Mouse (Mus musculus) thymus, postnatal 25 days (tissue): ENCODE results near the gene Pcdh9.

ENCODE experiments used
- DNase-seq: peaks from one replicate; pipeline ENCODE4 v3.0.0; 2022

Gene Pcdh9

DNA sequence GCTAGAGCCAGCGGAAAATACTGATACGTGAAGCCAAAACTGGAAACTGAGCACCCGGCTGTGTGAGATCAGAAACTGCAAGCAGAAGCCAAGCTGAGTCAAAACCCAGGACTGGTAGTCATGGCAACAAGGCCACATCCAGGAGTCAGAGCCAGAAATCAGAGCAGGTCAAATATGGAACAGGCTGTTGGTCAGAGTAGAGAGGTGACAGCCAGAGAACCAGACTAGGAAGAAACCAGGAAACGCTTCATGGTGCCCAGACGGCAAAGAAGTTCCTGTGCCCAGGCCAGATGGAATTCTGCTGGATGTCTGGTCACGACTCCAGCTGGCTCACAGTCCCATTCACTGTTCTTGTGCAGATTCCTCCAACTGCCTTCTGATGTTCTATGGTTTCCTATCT, 539.6 kb downstream of the Pcdh9 start:
- DNase-seq, result no peak

DNA sequence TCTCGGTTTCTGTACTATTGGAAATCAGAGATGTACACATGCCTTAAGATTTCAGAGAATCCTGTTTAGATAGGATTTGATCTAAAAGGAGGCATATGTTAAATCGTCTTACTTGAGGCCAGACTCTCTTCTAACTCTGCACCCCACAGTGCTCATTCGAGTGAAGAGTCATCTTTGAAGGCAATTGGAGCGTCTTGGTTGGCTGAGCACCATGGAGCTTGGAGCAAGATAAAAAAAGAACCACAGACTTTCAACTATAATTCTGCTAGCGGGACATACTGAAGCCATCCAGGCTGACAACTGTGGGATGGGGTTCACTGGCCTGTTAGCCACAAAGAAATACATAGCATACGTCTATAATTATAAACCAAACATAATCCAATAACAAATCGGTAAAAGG, 541.3 kb downstream of the Pcdh9 start:
- no peak for DNase-seq

DNA sequence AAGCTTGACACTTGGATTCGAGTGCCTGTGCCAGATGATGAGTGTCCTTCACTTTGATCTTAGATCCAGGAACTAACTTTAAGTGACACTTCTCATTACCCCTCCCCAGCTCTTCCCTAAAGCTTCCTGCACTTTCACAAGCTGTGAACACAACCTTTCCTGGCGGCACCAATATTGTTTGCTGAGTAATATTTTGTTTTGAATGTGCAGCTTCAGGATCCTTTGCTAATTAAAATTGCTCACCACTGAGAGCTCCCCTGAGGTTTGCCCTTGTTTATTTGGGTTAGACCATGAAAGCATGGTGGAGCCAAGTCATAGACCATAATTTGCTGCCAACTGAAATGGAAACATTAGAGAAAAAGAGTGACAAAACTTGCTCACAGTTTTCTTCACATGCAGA, 543.4 kb downstream of the Pcdh9 start:
- DNase-seq, result no peak

DNA sequence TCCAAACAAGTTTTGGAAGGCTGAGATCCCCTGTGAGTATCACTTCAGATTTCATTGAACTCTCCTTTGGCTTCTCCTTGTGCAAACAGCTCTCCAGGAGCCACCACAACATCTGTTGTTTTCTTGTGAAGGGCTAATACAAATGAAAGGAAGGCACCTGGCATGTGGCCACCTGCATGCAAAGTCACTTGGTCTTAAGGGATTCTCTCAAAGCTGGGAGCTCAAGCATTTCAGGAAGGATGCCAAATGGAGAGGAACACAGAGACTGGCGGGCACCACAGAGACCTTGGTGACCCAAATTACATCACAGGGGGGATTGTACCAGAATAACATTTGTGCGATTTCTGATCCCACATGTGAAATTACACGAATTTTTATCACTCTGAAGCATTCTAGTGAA, 547.7 kb downstream of the Pcdh9 start:
- DNase-seq, result no peak

DNA sequence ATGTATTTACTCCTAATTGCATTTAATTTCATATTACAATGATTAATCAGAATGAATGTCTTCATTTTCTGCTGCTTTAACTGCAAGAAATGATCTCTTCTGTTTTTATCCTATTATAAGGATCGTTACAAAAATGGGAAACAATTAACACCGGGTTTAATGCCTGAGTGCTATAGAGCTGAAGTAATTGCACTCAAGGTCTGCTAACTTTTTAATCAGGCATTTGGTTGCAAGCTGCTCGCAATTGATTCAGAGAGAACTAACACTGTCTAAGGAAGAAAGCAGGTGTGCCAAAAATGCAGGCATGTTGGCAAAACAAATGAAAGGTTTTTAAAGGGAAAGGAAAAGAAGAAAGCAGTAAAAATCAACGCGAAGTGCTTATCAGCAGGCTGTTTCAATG, 549.1 kb downstream of the Pcdh9 start:
- no peak for DNase-seq

DNA sequence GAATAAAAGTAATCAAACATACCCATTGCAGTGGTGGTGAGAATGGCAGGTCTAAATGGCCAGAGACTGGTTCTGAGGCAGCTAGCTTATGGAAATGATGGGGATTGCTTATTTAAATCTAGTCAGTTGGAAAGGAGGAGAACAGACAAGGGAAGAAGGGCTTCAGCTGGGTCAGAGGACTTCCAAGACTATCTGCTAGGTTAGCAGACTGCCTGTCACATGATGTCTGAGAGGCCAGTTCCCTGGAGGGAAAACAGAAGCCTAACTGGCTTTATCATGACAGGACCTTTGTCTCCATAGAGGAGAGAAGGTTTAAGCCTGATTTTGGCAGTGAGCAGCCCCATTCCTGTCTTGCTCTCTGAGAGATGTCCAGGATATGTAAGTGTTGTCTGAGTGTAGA, 561.2 kb downstream of the Pcdh9 start:
- no peak for DNase-seq

DNA sequence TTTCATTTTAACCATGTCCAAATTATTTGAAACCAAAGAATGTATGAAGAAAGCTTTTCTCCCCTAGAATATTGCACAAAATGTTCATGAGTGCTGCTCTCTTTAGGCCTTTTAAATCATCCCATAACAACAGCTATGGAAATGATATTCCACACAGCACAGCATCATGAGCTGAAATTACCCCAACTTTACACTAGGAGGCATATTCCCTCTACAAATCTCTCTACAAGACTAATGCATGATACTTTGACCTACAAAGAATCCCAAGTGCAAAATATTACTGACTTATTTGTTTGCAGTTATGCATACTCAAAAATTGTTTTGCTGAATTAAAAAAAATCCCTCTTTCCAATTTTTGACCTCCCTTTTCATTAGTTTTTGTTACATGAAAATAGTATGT, 573.1 kb downstream of the Pcdh9 start:
- no peak for DNase-seq

DNA sequence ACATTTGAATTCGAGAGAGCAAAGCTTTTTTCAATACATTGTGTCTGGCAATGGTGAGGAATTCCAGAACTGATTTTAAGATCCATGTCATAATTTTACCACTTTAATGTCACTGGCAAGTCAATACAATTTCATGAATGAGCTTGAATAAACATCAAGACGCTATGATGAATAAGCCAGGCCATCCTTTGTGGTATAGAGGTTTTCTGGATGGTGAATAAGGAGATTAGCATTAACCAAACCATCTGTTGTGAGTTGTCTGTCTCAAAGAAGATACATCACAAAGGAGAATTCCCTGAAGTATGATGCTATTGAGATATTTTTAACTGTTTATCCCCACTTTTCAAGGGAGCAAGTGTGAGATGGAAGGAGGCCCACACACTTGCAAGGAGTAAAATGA, 602.1 kb downstream of the Pcdh9 start:
- DNase-seq, result no peak

DNA sequence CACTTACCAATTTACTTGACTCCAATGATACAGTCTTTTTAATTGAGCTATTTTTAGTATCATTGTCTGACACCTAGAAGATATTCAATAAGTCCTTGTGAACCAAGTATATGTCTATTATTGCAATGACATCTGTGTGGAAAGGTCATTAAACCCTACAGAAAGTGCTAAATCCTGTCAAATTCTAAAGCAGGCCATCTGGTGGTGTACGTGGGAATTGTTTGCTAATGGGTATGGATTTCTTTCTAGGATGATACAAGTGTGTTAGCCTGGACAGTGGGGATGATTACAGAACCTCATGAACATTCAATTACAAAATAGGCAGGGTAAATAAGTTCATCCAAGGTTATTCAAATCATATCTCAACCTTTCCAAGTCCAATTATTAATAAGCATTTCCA, 602.8 kb downstream of the Pcdh9 start:
- no peak for DNase-seq

DNA sequence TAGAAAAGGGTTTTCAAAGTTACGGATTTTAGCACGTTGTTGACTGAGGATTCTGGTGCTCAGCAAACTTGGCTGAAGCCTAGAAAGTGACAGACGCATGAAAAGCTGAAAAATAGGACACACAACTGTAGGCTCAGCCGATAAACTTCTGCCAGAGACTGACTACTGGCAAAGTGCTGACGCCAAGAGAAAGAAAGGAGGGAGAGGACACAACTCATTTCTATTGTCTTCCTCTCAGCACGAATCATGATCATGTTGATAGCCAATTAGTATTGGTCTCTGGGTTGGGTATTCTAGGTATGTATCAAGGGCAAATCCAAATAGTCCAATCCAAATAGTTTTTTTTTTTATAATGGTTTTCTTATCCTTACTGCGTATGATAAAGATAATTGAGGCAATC, 605.3 kb downstream of the Pcdh9 start:
- no peak for DNase-seq

DNA sequence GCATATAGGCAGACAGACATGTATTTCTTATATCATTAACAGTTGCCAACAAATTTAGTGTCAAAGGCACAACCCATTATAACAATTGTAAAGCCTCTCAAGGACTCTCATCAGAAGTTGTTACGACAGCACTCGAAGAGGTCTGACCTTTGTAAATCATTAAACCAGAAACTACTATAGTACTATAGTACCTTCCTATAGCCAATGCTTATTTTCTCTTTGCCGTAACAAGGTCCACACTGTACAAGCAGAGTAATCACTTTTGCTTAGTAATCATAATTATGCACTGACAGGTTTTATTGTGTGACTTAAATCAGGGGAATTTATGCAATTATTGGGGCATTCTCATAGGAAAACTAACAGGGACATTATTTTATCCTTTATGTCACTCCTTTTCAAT, 606.5 kb downstream of the Pcdh9 start:
- DNase-seq, result no peak

DNA sequence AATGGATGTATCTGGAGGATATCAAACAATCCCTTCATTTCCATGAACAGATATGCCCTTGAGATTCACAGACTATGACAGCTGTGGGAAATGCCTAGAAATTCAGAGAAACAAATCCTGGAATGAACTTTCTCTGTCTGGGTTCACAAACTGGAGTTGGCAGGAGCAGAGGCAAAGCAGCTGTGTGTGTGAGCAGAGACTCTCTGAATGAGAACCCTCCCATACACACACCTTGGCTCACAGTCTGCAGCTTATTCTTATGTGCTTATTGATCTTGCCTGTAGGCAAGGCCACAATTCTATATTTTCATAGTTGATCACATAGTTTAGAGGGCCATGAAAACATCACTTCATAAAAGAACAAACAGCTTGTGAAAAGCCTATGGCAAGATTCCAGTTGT, 614.8 kb downstream of the Pcdh9 start:
- DNase-seq, result no peak

DNA sequence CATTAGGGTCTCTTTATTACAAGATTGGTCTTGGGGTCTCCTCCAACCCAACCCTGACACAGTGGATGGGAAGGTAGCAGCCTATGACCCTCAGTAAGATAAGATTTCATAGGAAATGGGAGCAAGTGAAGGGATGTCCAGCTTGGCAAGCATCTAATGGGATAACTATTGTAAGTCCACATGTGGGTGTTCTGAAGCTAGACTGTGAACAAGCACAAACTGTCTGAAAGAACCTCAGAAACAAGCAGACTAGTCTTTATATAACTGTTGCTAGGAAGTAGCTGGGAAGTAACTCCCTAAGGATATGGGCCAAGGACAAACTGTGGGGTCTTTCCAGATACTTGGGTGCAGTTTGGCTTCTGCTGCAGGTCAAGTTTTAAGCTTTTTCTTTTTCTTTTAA, 615.7 kb downstream of the Pcdh9 start:
- DNase-seq, result no peak

DNA sequence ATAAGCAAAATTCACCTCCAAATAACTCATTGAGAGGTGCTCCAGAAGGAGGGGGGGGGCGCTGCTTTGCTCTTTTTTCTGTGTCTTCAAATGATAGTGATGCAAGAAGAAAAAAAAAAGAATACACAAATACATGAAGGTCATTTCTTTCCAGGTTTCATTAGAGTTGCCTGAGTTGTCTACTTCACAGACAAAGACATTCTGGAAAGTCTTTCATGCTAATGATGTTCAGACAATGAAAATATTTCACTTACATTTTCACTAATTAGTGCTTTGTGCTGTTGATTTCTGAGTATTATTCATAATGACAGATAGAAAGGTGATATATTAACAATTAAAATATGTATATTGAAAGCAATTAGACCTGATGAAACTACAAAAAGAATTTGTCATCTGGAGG, 637.1 kb downstream of the Pcdh9 start:
- no peak for DNase-seq

DNA sequence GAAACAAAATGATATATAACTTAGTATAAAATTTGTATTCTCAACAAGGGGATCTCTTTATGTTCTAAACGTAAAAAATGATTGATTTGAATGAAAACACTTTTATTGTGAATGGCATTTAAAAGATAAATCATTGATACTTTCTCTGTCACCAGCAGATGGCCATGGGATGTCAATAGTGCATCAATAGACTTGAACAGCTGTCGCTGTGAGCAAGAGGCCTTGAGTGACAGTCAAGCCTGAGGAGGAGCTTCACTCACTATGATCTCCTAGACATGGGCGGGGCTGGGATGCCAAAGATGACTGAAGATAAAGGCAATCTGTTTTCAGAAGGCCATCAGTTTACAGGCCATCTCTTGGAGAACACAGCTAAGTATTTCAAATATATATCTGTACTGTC, 650.2 kb downstream of the Pcdh9 start:
- no peak for DNase-seq

DNA sequence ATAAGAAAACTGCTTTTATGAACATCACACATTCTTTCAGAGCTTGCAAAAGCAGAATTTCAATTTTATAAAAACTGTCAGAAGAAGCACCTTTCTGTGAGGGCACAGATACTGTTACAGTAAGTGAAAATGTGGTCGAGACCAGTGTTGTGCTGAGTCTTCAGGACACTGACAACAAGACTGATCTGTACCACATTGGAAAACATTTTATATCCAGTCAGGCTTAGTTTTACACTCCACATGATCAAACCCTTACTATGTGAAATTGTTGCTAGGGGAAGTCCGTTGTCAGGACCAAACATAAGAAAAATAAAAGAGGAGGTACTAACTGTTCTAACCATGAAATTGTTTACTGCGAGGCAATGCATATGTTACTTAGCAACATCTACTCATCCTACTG, 656.1 kb downstream of the Pcdh9 start:
- no peak for DNase-seq

DNA sequence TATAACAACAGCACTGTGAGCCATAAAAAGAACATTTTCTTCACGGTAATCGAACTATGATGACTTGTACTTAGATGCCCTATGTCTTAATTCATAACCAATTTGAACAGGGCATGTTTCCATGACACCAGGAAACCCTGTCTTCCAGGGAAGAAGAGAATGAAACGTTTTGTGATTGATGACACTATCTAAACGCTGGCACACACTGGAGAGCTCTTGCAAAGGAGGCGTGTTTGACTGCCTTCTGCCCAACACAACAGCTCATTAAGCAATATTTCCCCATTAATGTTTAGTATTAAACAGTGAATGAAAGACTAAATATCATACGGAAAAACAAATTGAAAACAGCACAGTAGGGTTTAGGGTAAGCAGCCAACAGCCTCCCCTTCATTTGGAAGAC, 656.9 kb downstream of the Pcdh9 start:
- DNase-seq, result no peak

DNA sequence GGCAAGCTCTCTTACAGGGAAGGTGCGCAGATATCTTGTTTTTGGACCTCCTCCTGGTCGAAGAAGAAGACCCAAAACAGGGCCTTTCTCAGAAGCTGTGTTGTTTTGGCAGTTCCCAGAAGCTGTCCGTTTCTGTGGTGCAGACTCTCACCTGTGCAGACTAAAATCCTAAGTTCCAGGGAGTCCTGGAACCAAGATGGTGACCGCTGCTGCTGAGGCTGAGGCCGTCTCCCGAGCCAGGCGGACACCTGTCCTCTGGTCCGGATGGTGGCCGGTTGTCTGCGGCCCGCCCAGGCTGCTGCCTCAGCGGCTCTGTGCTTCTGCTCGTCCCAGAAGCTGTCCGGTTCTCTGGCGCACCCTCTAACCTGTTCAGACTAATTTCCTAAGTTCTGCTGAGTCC, 675.6 kb downstream of the Pcdh9 start:
- DNase-seq, result peak; percentile 66

DNA sequence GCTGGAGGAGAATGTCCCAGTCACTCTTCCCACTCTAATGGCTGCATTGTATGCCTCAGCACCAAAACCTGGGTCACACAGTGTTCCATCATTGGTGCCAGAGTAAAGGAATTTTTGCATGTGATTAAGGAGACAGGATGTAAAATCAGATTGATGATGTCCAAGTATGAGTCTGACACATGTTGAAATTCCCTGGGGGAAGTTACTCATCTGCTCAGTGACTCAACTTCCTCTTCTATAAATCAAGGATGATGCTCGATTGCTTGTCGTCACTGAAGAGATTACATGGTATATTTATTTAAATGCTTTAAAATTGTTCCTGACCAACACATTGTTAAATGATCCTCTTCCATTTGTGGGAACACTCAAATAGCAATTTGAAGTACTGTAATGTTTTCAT, 690.7 kb downstream of the Pcdh9 start:
- no peak for DNase-seq

DNA sequence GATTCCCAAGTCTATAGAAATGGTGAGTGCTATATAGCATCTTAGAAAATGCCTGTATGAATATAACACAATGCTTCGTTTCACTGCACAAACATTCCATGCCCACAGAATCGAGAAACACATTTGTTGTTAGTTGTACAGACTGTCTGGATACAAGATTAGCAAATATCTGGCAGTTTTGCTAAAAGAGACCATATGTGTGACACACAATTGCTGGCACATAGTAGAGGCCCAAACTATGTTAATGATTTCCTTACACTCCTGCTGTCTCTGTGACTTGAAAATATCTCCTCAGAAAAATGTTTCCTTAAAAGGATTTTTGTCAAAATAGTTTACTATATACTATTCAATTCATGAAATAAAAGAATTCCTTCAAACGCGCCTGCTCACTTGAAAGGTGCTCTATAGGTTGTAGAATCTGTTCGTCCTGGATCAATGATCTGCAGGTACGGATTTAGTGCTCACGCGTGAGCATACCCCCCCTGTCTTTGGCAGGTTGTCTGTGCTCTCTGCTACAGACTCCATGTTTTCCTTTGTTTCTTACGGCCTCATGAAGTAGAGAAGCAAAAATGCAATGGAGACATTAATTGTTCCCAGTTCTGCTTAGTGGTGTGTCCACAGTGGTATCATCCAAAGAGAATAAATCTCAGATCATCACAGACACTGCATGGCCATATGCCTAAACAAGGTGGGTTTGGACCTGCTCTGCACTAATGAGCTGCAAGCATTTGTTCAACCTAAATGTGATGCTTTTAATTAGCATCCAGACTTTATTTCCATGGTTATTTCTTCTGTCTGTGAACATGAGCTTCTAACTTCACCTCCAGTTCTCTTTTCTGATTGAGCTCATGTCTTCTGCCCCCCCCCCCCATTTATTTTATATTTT, 707.6 kb downstream of the Pcdh9 start:
- DNase-seq, result no peak

DNA sequence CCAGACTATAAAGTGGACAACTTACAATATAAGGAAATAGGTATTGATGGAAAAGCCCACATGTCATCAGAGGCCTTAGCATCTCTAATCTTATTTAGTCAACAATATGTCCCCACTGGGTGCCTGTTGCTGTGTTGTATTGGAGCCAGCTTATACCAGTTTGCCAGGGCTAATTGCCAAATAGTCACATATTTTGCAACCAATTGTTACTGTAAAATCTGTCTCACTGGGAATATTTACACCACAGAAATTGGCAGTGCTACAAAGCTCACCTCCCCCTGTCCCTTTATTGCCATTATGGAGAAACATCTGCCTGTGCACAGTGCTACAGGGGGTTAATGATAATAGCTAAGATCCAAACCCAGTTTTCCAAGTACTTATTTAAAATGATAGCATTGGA, 721.3 kb downstream of the Pcdh9 start:
- no peak for DNase-seq

DNA sequence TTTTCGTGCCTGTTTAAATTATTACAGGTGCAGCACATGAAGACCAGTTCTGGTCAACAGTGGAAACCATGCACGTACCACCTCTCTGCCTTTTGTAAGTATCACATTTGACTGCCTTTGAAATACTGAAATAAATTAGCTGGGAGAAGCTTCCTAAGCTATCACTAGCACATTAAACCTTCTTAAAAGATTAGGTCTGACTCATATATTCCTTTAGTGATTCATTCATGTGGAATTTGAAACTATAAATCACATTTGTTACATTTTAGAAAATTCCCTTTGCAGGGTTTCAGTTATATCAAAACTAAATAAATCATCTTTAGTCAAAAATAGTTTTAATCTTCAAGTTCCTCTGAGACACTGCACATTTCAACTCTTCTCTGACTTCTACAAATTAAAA, 722.1 kb downstream of the Pcdh9 start:
- DNase-seq, result no peak

DNA sequence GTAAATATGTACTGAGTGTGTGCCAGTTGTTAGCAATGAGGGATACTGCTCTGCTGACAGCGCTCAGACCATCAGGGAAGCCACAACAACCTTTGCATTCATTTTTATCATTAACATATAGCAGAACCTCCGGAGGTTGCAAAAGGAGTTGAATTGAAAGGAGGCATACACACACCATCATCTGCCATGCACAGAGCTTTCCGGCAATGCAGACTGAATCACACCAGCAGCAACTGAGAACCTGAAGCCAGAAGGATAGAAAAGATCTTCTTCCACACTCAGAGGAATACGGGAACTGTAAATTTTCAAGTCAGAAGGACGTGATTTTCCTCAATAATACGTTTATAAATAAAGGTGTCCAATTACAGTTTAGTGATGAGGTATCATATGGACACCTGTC, 747.1 kb downstream of the Pcdh9 start:
- no peak for DNase-seq

DNA sequence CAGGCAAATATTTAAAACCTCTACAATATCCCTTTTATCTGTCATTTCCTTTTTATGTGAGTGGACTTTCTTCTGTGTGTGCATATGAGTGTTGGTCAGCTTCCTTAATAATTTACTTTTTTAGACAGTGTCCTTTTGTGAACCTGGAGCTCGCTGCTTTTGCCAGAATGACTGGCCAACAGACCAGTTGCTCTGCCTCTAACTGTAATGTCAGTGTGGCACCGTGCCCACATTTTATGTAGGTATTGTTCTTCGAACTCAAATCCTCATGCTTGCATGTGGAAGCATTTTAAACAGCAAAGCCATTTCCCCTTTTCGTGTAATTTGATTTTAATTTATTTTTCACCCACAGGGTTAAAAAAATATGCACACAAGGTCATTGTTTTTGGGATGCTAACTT, 748.4 kb downstream of the Pcdh9 start:
- no peak for DNase-seq

DNA sequence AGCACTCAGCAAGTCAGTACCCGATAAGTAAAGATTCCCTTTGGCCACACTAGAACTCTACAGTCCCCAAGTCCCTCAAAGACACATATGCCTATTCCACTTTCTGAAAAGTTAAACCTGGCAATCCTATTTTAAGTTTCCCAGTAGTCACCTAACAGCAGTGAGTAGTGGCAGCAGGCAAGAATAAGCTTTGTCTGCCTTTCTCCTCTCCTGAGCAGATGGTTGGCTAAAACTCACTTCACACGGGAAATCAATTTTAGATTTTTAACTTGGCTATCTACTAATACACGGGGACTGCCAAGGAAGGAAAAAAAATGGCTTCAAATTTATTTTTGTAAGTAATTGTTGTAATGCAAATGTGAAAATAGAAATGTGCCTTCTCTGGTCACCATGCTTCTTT, 763.5 kb downstream of the Pcdh9 start:
- no peak for DNase-seq
